Mouse (Mus musculus): ENCODE data around the gene Atf1. TPM values are rescaled to one million over a fixed set of nuclear protein-coding genes. Genes with fewer than 3 reads are reported as not detected.

Gene Atf1
- polyA plus RNA-seq, 2 experiments, result 24.9 to 29.7 TPM

- ATAC-seq (ENCODE audit: insufficient read depth), result no peak
- 64% methylated on average over 7 of the region's 7 CpGs for WGBS (ENCODE audit: insufficient replicate concordance)
Observed at GRCm38 (mm10) chr15:100292326-100292725, 64.7 kb downstream of the Atf1 start.

GRCm38 (mm10) chr15:100297856-100298255 is 70.2 kb downstream of the Atf1 start:
- no peaks in the 10 kb centered on the region for H3K9me3 ChIP-seq (ENCODE audit: control insufficient read depth, low read length)
- peaks cover 5 to 10% of the 10 kb centered on the region in 2 experiments for H3K4me1 ChIP-seq (replicated peaks; ENCODE audit: control insufficient read depth in 2 of 2, insufficient read depth in 2 of 2, low read length in 1 of 2)
- H3K4me2 ChIP-seq (ENCODE audit: low read depth), result no peak overlapping the region
- TF ChIP-seq CTCF (IDR thresholded peaks at IDR 0.05; ENCODE audit: low read depth) (no peak), EP300 (IDR thresholded peaks at IDR 0.05; ENCODE audit: low read depth) (no peak)
- no peaks in the 10 kb centered on the region for H3K36me3 ChIP-seq (replicated peaks; ENCODE audit: control insufficient read depth, insufficient read depth, low read depth)
- H3K27ac ChIP-seq, result no peak overlapping the region
- WGBS (ENCODE audit: insufficient replicate concordance), result 60% methylated on average over 5 of the region's 5 CpGs
- DNase-seq (ENCODE audit: low read depth in 3 of 3, low spot score in 3 of 3) (no peak), ATAC-seq (ENCODE audit: insufficient read depth) (no peak)
- no peaks in the 10 kb centered on the region for H3K27me3 ChIP-seq (ENCODE audit: control insufficient read depth, insufficient read depth, low read length)
- no peak overlapping the region for H3K4me3 ChIP-seq (ENCODE audit: insufficient read depth in 1 of 2, low read depth in 2 of 2, low read length in 2 of 2)
- no peak overlapping the region for H3K9ac ChIP-seq (replicated peaks)

More at GRCm38 (mm10) chr15:100292326-100292725, 64.7 kb downstream of the Atf1 start:
- no peak for DNase-seq (ENCODE audit: low read depth in 3 of 3, low spot score in 3 of 3)
- Histone ChIP-seq H3K9me3 (ENCODE audit: control insufficient read depth, low read length) (no peaks in the 10 kb centered on the region), H3K9ac (replicated peaks) (no peak overlapping the region), H3K36me3 (replicated peaks; ENCODE audit: control insufficient read depth, insufficient read depth, low read depth) (no peaks in the 10 kb centered on the region), H3K4me1 (replicated peaks; ENCODE audit: control insufficient read depth in 2 of 2, insufficient read depth in 2 of 2, low read length in 1 of 2) (no peaks in the 10 kb centered on the region), H3K27me3 (ENCODE audit: control insufficient read depth, insufficient read depth, low read length) (no peaks in the 10 kb centered on the region), H3K27ac (no peak overlapping the region), H3K4me2 (ENCODE audit: low read depth) (no peak overlapping the region), H3K4me3 (ENCODE audit: insufficient read depth in 1 of 2, low read depth in 2 of 2, low read length in 2 of 2) (no peak overlapping the region)
- TF ChIP-seq EP300 (IDR thresholded peaks at IDR 0.05; ENCODE audit: low read depth) (no peak), CTCF (IDR thresholded peaks at IDR 0.05; ENCODE audit: low read depth) (no peak)

GRCm38 (mm10) chr15:100300499-100300898 is 72.9 kb downstream of the Atf1 start:
- no peak for DNase-seq (ENCODE audit: low read depth in 3 of 3, low spot score in 3 of 3)
- H3K27ac ChIP-seq, result no peak overlapping the region
- no peak overlapping the region for H3K4me3 ChIP-seq (ENCODE audit: insufficient read depth in 1 of 2, low read depth in 2 of 2, low read length in 2 of 2)
- H3K9me3 ChIP-seq (ENCODE audit: control insufficient read depth, low read length), result no peaks in the 10 kb centered on the region
- peaks cover 13 to 15% of the 10 kb centered on the region in 2 experiments for H3K4me1 ChIP-seq (replicated peaks; ENCODE audit: control insufficient read depth in 2 of 2, insufficient read depth in 2 of 2, low read length in 1 of 2)
- no peak for ATAC-seq (ENCODE audit: insufficient read depth)
- no peak overlapping the region for H3K9ac ChIP-seq (replicated peaks)
- H3K27me3 ChIP-seq (ENCODE audit: control insufficient read depth, insufficient read depth, low read length), result no peaks in the 10 kb centered on the region
- no peak overlapping the region for H3K4me2 ChIP-seq (ENCODE audit: low read depth)
- H3K36me3 ChIP-seq (replicated peaks; ENCODE audit: control insufficient read depth, insufficient read depth, low read depth), result no peaks in the 10 kb centered on the region
- no peak for TF ChIP-seq EP300 (IDR thresholded peaks at IDR 0.05; ENCODE audit: low read depth)
- no peak for TF ChIP-seq CTCF (IDR thresholded peaks at IDR 0.05; ENCODE audit: low read depth)
- 60% methylated on average over 6 of the region's 6 CpGs for WGBS (ENCODE audit: insufficient replicate concordance)

GRCm38 (mm10) chr15:100301556-100301955 is 73.9 kb downstream of the Atf1 start:
- no peaks in the 10 kb centered on the region for H3K9me3 ChIP-seq (ENCODE audit: control insufficient read depth, low read length)
- H3K27ac ChIP-seq, result no peak overlapping the region
- peaks cover 13 to 21% of the 10 kb centered on the region in 2 experiments for H3K4me1 ChIP-seq (replicated peaks; ENCODE audit: control insufficient read depth in 2 of 2, insufficient read depth in 2 of 2, low read length in 1 of 2)
- no peak overlapping the region for H3K9ac ChIP-seq (replicated peaks)
- no peak overlapping the region for H3K4me3 ChIP-seq (ENCODE audit: insufficient read depth in 1 of 2, low read depth in 2 of 2, low read length in 2 of 2)
- 74% methylated on average over 15 of the region's 15 CpGs for WGBS (ENCODE audit: insufficient replicate concordance)
- H3K36me3 ChIP-seq (replicated peaks; ENCODE audit: control insufficient read depth, insufficient read depth, low read depth), result no peaks in the 10 kb centered on the region
- ATAC-seq (ENCODE audit: insufficient read depth) (no peak), DNase-seq (ENCODE audit: low read depth in 3 of 3, low spot score in 3 of 3) (no peak)
- H3K4me2 ChIP-seq (ENCODE audit: low read depth), result no peak overlapping the region
- TF ChIP-seq CTCF (IDR thresholded peaks at IDR 0.05; ENCODE audit: low read depth) (no peak), EP300 (IDR thresholded peaks at IDR 0.05; ENCODE audit: low read depth) (no peak)
- no peaks in the 10 kb centered on the region for H3K27me3 ChIP-seq (ENCODE audit: control insufficient read depth, insufficient read depth, low read length)

GRCm38 (mm10) chr15:100303428-100304018 is 75.9 kb downstream of the Atf1 start:
- H3K27ac ChIP-seq, result peak overlapping the region; percentile 13; the same call in 1 of the 2 replicates
- DNase-seq (ENCODE audit: low read depth in 3 of 3, low spot score in 3 of 3), result no peak
- ATAC-seq (ENCODE audit: insufficient read depth), result no peak
- peak overlapping the region; percentile 87 for H3K4me2 ChIP-seq (ENCODE audit: low read depth)
- no peaks in the 10 kb centered on the region for H3K27me3 ChIP-seq (ENCODE audit: control insufficient read depth, insufficient read depth, low read length)
- H3K4me1 ChIP-seq (replicated peaks; ENCODE audit: control insufficient read depth in 2 of 2, insufficient read depth in 2 of 2, low read length in 1 of 2), result peaks cover 13 to 26% of the 10 kb centered on the region in 2 experiments
- H3K36me3 ChIP-seq (replicated peaks; ENCODE audit: control insufficient read depth, insufficient read depth, low read depth), result no peaks in the 10 kb centered on the region
- no peak overlapping the region for H3K9ac ChIP-seq (replicated peaks)
- 0 out of 2 replicates have a peak, but pooled peaks have one; percentile 11 for TF ChIP-seq EP300 (IDR thresholded peaks at IDR 0.05; ENCODE audit: low read depth)
- TF ChIP-seq CTCF (IDR thresholded peaks at IDR 0.05; ENCODE audit: low read depth), result no peak
- H3K4me3 ChIP-seq (ENCODE audit: insufficient read depth in 1 of 2, low read depth in 2 of 2, low read length in 2 of 2), result peak overlapping the region; percentile 35 to 64
- no peaks in the 10 kb centered on the region for H3K9me3 ChIP-seq (ENCODE audit: control insufficient read depth, low read length)
- WGBS (ENCODE audit: insufficient replicate concordance), result 41% methylated on average over 8 of the region's 8 CpGs
